Mouse (Mus musculus): ENCODE data around the gene Ptprg. TPM values are rescaled to one million over a fixed set of nuclear protein-coding genes. Genes with fewer than 3 reads are reported as not detected.
"Not testable (repeated sequence)": the region's sequence is repeated elsewhere in the genome, so short reads cannot be mapped to it uniquely, and the experiment has no call there.

Gene Ptprg
- total RNA-seq, 2 experiments from 2014 or later = 44.9 to 51.5 TPM

- DNase-seq (ENCODE audit: low spot score in 2 of 2) = not testable (repeated sequence)
Observed at GRCm38 (mm10) chr14:11814811-11815210, 261.5 kb downstream of the Ptprg start.

DNA sequence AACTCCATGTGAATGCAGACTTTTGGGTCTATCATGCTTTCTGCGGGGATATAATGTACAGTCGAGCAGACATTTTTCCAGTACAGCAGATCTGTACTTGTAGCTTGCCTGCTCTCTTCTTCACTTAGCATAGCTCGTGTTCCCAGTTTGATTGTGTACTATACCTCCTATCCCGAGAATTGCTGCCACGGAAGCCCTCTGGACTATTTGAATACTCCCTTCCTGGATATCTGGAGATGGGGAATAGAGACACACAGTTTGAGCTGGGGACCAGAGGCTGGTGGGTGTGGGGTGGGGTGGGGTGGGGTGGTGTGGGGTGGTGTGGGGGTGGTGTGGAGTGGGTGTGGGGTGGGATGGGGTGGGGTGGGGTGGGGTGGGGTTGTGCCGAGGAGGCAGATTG lies 263.9 kb downstream of the Ptprg start:
- no peak for DNase-seq (ENCODE audit: low spot score in 2 of 2)

DNA sequence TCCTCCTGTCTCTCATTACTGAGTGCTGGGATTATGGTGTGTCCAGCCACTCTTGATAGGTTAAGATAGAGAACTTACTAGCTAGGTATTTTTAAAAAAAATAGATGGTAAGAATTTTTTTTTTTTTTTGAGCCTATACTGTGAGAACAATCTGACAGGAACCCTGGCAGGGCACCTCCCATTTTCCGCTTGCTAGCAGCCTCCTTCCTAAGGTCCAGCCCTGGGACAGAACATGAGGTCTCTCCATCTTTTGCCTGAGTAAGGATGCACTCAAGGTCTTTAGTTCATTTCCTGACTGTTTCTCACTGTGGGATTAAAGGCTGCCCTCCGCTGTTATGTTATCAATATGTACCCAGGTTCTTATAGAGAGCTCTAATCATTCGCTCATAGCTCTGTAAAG lies 264.7 kb downstream of the Ptprg start:
- DNase-seq (ENCODE audit: low spot score in 2 of 2) = no peak

GRCm38 (mm10) chr14:11818721-11819120 lies 265.4 kb downstream of the Ptprg start:
- no peak for DNase-seq (ENCODE audit: low spot score in 2 of 2)

DNA sequence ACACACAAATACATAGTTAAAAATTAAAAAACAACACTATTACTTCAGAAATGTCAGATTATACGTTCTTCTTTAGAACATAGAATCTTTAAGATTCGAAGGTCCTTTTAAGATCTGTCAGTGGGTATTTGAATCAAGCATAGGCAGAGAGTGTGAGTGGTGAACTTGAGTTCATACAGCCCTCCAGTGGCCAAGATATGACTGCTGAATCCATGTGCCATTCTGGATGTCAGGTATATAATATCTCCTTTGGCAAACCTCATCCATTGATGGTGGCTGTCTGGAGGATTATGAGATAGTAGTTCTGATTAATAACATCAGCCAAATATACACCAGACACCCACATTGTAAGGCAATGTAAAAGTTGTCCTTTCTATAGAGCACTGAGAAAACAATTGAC lies 266.0 kb downstream of the Ptprg start:
- no peak for DNase-seq (ENCODE audit: low spot score in 2 of 2)

- DNase-seq (ENCODE audit: low spot score in 2 of 2) = no peak
Observed at GRCm38 (mm10) chr14:11822830-11823700, 269.7 kb downstream of the Ptprg start.

GRCm38 (mm10) chr14:11823701-11824095 lies 270.4 kb downstream of the Ptprg start:
- no peak for DNase-seq (ENCODE audit: low spot score in 2 of 2)

- no peak for DNase-seq (ENCODE audit: low spot score in 2 of 2)
Observed at GRCm38 (mm10) chr14:11824915-11825314, 271.6 kb downstream of the Ptprg start.

GRCm38 (mm10) chr14:11825551-11825950 lies 272.2 kb downstream of the Ptprg start:
- DNase-seq (ENCODE audit: low spot score in 2 of 2) = no peak

GRCm38 (mm10) chr14:11828086-11828485 lies 274.8 kb downstream of the Ptprg start:
- DNase-seq (ENCODE audit: low spot score in 2 of 2) = no peak

DNA sequence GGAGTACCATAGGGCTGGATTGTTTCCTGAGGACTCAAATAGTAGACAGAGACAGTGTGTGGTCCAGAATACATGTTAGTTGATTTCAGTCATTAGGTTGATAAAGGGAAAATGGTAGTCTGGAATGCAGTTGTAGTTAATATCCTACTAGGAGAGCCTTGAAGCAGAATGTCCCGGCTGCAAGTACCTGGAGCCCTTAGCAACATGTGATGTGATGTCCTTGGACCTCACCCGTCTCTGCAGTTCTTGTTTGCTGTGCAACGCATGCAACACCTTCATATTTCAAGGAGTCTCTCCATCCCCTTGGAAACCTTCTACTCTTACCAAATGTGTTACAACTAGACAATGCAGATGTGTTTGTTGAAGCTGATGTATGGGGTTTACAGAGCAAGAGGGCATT lies 280.3 kb downstream of the Ptprg start:
- DNase-seq (ENCODE audit: low spot score in 2 of 2) = no peak

DNA sequence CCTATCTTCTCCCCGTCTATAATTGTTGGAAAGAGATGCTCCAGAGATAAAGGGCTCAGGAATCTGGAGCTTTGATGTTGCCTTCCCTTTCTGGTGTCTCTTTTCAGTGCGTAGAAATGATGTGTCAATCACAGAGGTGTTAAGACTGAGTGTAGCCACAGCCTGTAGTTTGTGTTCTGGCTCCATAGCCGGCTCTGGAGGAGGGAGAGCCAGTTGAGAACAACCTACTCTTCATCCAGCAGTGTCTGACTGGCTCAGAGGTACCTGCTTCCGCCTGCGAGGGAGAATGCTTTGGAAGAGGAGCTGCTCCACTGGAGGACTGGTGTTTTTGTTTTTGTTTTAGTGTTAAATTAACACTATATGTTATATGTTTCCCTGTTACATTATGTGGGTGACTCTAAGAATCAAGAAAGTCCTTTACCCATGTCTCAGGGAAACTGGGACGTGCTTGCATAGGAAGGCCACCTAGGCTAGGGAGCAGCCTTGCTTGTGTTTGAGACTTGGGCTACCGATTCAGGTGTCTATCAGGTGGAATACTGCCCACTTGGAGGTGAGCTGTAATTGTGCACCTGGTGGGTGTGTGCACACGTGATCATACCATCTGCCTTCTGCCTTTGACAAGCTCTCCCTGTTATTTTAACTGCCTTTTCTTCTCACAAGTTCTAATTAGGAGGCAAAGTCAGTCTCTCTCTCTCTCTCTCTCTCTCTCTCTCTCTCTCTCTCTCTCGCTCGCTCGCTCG lies 282.5 kb downstream of the Ptprg start:
- no peak for DNase-seq (ENCODE audit: low spot score in 2 of 2)

DNA sequence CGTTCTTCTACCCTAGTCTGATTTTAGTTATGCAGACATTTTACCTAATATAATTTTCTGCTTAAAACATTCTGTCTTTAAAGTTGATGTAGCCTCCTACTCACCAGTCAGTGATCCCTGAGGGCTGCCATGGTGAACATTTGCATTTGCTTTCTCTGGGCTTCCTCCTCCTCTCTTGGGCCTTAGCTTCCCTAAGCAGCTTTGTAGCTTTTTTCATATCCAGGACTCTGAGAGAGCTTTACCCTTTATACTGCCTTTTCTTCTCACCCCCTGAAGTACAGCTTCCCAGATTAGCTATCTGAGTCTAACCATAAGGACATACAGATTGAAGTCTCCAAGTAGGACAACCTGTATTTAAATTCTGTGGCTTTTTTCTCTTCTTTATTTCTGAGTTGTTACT lies 284.4 kb downstream of the Ptprg start:
- no peak for DNase-seq (ENCODE audit: low spot score in 2 of 2)

GRCm38 (mm10) chr14:11841621-11842020 lies 288.3 kb downstream of the Ptprg start:
- no peak for DNase-seq (ENCODE audit: low spot score in 2 of 2)

DNA sequence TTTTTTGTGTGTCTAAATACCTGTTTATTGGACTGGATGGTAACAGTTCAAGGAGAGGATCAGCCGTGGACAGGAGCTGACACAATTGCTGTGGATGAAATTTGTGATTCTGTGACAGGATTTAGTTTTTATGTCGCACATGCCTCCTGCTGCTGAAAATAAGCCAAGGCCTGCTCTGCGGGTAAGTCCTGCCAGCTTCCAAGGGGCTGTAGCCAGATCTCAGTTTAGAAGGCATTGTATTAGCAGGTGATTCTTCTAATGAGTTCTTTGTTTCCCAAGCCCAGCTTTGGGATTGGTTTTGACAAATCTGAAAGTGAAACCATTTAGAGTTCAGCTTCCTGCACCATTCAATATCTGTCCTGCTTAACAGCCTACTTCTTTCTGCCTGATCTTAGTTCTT lies 299.6 kb downstream of the Ptprg start:
- DNase-seq (ENCODE audit: low spot score in 2 of 2) = no peak

DNA sequence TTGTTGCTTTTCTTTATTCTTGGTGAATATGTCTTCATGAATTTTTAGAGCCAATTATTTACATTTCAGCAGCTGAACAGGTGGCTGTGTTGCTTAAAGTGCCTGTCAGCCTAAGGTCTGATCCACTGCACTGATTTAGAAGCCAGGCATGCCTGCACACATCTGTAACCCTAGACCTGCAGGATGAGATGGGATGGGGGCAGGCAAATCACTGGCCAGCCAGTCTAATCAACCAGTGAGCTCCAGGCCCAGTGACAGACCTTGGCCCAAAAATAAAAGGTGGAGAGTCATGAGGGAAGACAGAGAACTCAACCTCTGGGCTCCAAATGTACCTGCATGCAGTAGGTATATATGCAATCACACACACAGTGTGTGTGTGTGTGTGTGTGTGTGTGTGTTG lies 302.2 kb downstream of the Ptprg start:
- DNase-seq (ENCODE audit: low spot score in 2 of 2) = no peak

DNA sequence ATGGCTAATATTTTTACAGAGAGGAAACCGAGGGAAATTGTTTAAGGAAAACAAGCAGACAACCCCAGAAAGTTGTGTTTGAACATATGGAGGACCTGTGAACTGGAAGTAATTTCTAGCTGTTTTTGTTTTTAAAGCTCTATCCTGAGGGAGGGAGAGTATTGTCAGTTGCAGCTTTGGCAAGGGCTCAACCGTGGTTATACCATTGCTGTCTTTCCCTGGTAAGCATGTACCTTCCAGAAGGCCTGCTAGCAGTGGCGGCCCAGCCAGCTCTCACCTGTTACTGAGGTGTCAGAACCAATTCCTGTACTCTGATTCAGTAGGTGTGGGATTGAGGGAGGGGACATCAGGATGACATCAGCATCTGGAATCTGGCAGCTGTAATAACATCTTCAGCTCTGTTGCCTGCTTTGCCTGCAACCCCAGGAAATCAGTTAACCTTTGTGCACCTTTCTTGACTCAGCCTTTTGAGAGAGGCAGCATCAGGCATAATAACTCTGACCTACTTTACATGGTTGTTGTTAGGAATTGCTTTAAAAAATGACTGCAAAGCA lies 304.7 kb downstream of the Ptprg start:
- no peak for DNase-seq (ENCODE audit: low spot score in 2 of 2)

GRCm38 (mm10) chr14:11863286-11863685 lies 310.0 kb downstream of the Ptprg start:
- DNase-seq (ENCODE audit: low spot score in 2 of 2) = no peak

- DNase-seq (ENCODE audit: low spot score in 2 of 2) = no peak
Observed at GRCm38 (mm10) chr14:11864840-11865239, 311.5 kb downstream of the Ptprg start.

- DNase-seq (ENCODE audit: low spot score in 2 of 2) = no peak
Observed at GRCm38 (mm10) chr14:11865332-11865731, 312.0 kb downstream of the Ptprg start.

GRCm38 (mm10) chr14:11865872-11866271 lies 312.5 kb downstream of the Ptprg start:
- DNase-seq (ENCODE audit: low spot score in 2 of 2) = no peak

- no peak for DNase-seq (ENCODE audit: low spot score in 2 of 2)
Observed at GRCm38 (mm10) chr14:11866416-11866815, 313.1 kb downstream of the Ptprg start.
